Mouse (Mus musculus) layer of hippocampus, adult 6 months (tissue): Measurements from ENCODE around the gene Ttc9. TPM values are rescaled to one million over a fixed set of nuclear protein-coding genes. Genes with fewer than 3 reads are reported as not detected.

Experiments
- long read RNA-seq, 2 experiments: library from polyadenylated mRNA; unstranded; transcript quantifications; one replicate each; pipeline ENCODE4 v2.0.0; 2019 to 2020
- polyA plus RNA-seq: library from polyadenylated mRNA; unstranded; fragments of <200 nt; fragmentation: Nextera tagmentation; gene quantifications from 2 replicates; pipeline ENCODE4 v1.2.3, GENCODE M21; 2021

The Ttc9 gene
- 4.9 and 5.2 TPM in 2 replicates for polyA plus RNA-seq
- long read RNA-seq, experiment 1, transcript Ttc9-201 (3 exons, 2,042 nt) = major isoform, 5 of 16 reads
- long read RNA-seq, experiment 1, partial matches to known transcripts = 2 of 16 reads
- long read RNA-seq, experiment 1, other reads (novel, unspliced or antisense) = 9 of 16 reads
- long read RNA-seq, experiment 2, transcript Ttc9-201 (3 exons, 2,042 nt) = major isoform, 66 of 94 reads
- long read RNA-seq, experiment 2, partial matches to known transcripts = 1 of 94 reads
- long read RNA-seq, experiment 2, other reads (novel, unspliced or antisense) = 27 of 94 reads

GRCm38 (mm10) chr12:81630915-81631660 lies at the start of gene Ttc9:
Gene Ttc9, plus strand, starts transcription at chr12:81631249.

GRCm38 (mm10) chr12:81594902-81595671 lies 36.0 kb upstream of the Ttc9 start, which contains the start of gene Med6:
Gene Med6, minus strand, starts transcription at chr12:81595008.

Other genes starting within 250 kb of the Ttc9 start
- 0.09 and 0.10 TPM in 2 replicates for gene Adam4, start 209.3 kb upstream of the Ttc9 start, polyA plus RNA-seq
- gene Cox16, start 146.1 kb upstream of the Ttc9 start, polyA plus RNA-seq = 94.4 and 99.3 TPM in 2 replicates
- 50.6 and 50.8 TPM in 2 replicates for gene Gm20498, start 98.3 kb upstream of the Ttc9 start, polyA plus RNA-seq
- gene Synj2bp, start 98.3 kb upstream of the Ttc9 start, polyA plus RNA-seq = 26.1 and 27.2 TPM in 2 replicates
- gene Adam21, start 62.8 kb upstream of the Ttc9 start, polyA plus RNA-seq = 0.11 and 0.18 TPM in 2 replicates
- gene Med6, start 36.2 kb upstream of the Ttc9 start, polyA plus RNA-seq = 36.0 and 40.2 TPM in 2 replicates
- gene Map3k9, start 149.9 kb downstream of the Ttc9 start, polyA plus RNA-seq = 2.9 and 4.0 TPM in 2 replicates
- gene Pcnx, start 228.8 kb downstream of the Ttc9 start, polyA plus RNA-seq = 31.6 and 33.6 TPM in 2 replicates